Mouse (Mus musculus): ENCODE results near the gene Cpt1c. TPM values are rescaled to one million over a fixed set of nuclear protein-coding genes. Genes with fewer than 3 reads are reported as not detected.

Cpt1c gene
- polyA plus RNA-seq, 1 experiment from 2014 or later, result 56.0 TPM

- Histone ChIP-seq H3K4me2 (replicated peaks) (no peak overlapping the region), H3K27me3 (no peaks in the 10 kb centered on the region), H3K9me3 (no peaks in the 10 kb centered on the region), H3K4me3 (replicated peaks) (no peak overlapping the region), H3K9ac (replicated peaks) (no peak overlapping the region), H3K4me1 (replicated peaks) (no peaks in the 10 kb centered on the region), H3K36me3 (peaks cover 58% of the 10 kb centered on the region), H3K27ac (no peak overlapping the region)
- no peak for ATAC-seq
- 91% methylated on average over 8 of the region's 8 CpGs for WGBS
These were observed 15.4 kb downstream of the Cpt1c start for GRCm38 (mm10) chr7:44959281-44959680.

- ATAC-seq, result no peak
- H3K4me1 ChIP-seq (replicated peaks), result 0 out of 2 replicates have a peak, but pooled peaks cover under 1% of the 10 kb centered on the region
- 51% methylated on average over 7 of the region's 7 CpGs for WGBS
These were observed 16.4 kb downstream of the Cpt1c start for GRCm38 (mm10) chr7:44958208-44958607.

GRCm38 (mm10) chr7:44957183-44957835, 17.3 kb downstream of the Cpt1c start:
- Histone ChIP-seq H3K27ac (no peak overlapping the region), H3K27me3 (peaks cover 4% of the 10 kb centered on the region; the same call in 1 of the 2 replicates), H3K4me1 (replicated peaks) (peaks cover 9% of the 10 kb centered on the region), H3K36me3 (peaks cover 38% of the 10 kb centered on the region), H3K4me3 (replicated peaks) (no peak overlapping the region), H3K4me2 (replicated peaks) (no peak overlapping the region), H3K9me3 (no peaks in the 10 kb centered on the region), H3K9ac (replicated peaks) (0 out of 2 replicates have a peak overlapping the region, but pooled peaks have one; percentile 6)
- no peak for ATAC-seq
- 73% methylated on average over 20 of the region's 20 CpGs for WGBS

More at GRCm38 (mm10) chr7:44958208-44958607, 16.4 kb downstream of the Cpt1c start:
- no peak overlapping the region for H3K4me2 ChIP-seq (replicated peaks)
- H3K27me3 ChIP-seq, result no peaks in the 10 kb centered on the region
- peaks cover 47% of the 10 kb centered on the region for H3K36me3 ChIP-seq
- no peaks in the 10 kb centered on the region for H3K9me3 ChIP-seq
- H3K27ac ChIP-seq, result no peak overlapping the region
- no peak overlapping the region for H3K4me3 ChIP-seq (replicated peaks)
- H3K9ac ChIP-seq (replicated peaks), result no peak overlapping the region

- no peaks in the 10 kb centered on the region for H3K9me3 ChIP-seq
- WGBS, result 61% methylated on average over 6 of the region's 6 CpGs
- no peak for ATAC-seq
These were observed 18.4 kb downstream of the Cpt1c start for GRCm38 (mm10) chr7:44956266-44956665.

GRCm38 (mm10) chr7:44955628-44956027, 19.0 kb downstream of the Cpt1c start:
- H3K4me3 ChIP-seq (replicated peaks), result no peak overlapping the region
- peaks cover 21% of the 10 kb centered on the region for H3K27me3 ChIP-seq
- ATAC-seq, result no peak
- peaks cover 18% of the 10 kb centered on the region for H3K4me1 ChIP-seq (replicated peaks)
- no peak overlapping the region for H3K27ac ChIP-seq
- H3K36me3 ChIP-seq, result peaks cover 22% of the 10 kb centered on the region
- H3K4me2 ChIP-seq (replicated peaks), result no peak overlapping the region
- 51% methylated on average over 5 of the region's 5 CpGs for WGBS
- no peak overlapping the region for H3K9ac ChIP-seq (replicated peaks)
- no peaks in the 10 kb centered on the region for H3K9me3 ChIP-seq

More at GRCm38 (mm10) chr7:44956266-44956665, 18.4 kb downstream of the Cpt1c start:
- Histone ChIP-seq H3K4me3 (replicated peaks) (no peak overlapping the region), H3K4me1 (replicated peaks) (peaks cover 18% of the 10 kb centered on the region), H3K36me3 (peaks cover 28% of the 10 kb centered on the region), H3K27me3 (peaks cover 14% of the 10 kb centered on the region), H3K4me2 (replicated peaks) (no peak overlapping the region), H3K27ac (peak overlapping the region; percentile 19; the same call in 1 of the 2 replicates), H3K9ac (replicated peaks) (0 out of 2 replicates have a peak overlapping the region, but pooled peaks have one; percentile 19)

- no peak overlapping the region for H3K4me2 ChIP-seq (replicated peaks)
- peaks cover 33% of the 10 kb centered on the region for H3K27me3 ChIP-seq
- no peak overlapping the region for H3K4me3 ChIP-seq (replicated peaks)
- no peak for ATAC-seq
- H3K4me1 ChIP-seq (replicated peaks), result peaks cover 18% of the 10 kb centered on the region
- peaks cover 10% of the 10 kb centered on the region for H3K36me3 ChIP-seq
- H3K9ac ChIP-seq (replicated peaks), result no peak overlapping the region
- WGBS, result 81% methylated on average over 12 of the region's 12 CpGs
- no peak overlapping the region for H3K27ac ChIP-seq
- H3K9me3 ChIP-seq, result no peaks in the 10 kb centered on the region
These were observed 20.4 kb downstream of the Cpt1c start for GRCm38 (mm10) chr7:44954091-44954885.

GRCm38 (mm10) chr7:44953561-44953960, 21.1 kb downstream of the Cpt1c start:
- Histone ChIP-seq H3K36me3 (peaks cover 2% of the 10 kb centered on the region; the same call in 1 of the 2 replicates), H3K4me2 (replicated peaks) (no peak overlapping the region), H3K27ac (no peak overlapping the region), H3K4me1 (replicated peaks) (peaks cover 18% of the 10 kb centered on the region), H3K27me3 (peaks cover 33% of the 10 kb centered on the region), H3K9me3 (no peaks in the 10 kb centered on the region), H3K4me3 (replicated peaks) (no peak overlapping the region), H3K9ac (replicated peaks) (no peak overlapping the region)
- 56% methylated on average over 14 of the region's 14 CpGs for WGBS
- no peak for ATAC-seq

GRCm38 (mm10) chr7:44952611-44953306, 21.9 kb downstream of the Cpt1c start:
- Histone ChIP-seq H3K27me3 (peaks cover 33% of the 10 kb centered on the region), H3K4me3 (replicated peaks) (peak overlapping the region; percentile 47), H3K4me1 (replicated peaks) (peaks cover 18% of the 10 kb centered on the region), H3K4me2 (replicated peaks) (peak overlapping the region; percentile 74), H3K9ac (replicated peaks) (peak overlapping the region; percentile 62), H3K9me3 (no peaks in the 10 kb centered on the region), H3K27ac (peak overlapping the region; percentile 58; the same call in 1 of the 2 replicates), H3K36me3 (no peaks in the 10 kb centered on the region)
- peak; percentile 84 for ATAC-seq
- 6% methylated on average over 24 of the region's 24 CpGs for WGBS

GRCm38 (mm10) chr7:44951960-44952359, 22.7 kb downstream of the Cpt1c start:
- Histone ChIP-seq H3K4me2 (replicated peaks) (peak overlapping the region; percentile 74), H3K9ac (replicated peaks) (peak overlapping the region; percentile 62), H3K27me3 (peaks cover 38% of the 10 kb centered on the region), H3K4me3 (replicated peaks) (peak overlapping the region; percentile 47), H3K27ac (no peak overlapping the region), H3K9me3 (no peaks in the 10 kb centered on the region), H3K4me1 (replicated peaks) (peaks cover 18% of the 10 kb centered on the region), H3K36me3 (no peaks in the 10 kb centered on the region)
- WGBS, result 2% methylated on average over 10 of the region's 10 CpGs
- ATAC-seq, result peak; percentile 29

GRCm38 (mm10) chr7:44949922-44950321, 24.7 kb downstream of the Cpt1c start:
- H3K9me3 ChIP-seq, result no peaks in the 10 kb centered on the region
- H3K9ac ChIP-seq (replicated peaks), result no peak overlapping the region
- ATAC-seq, result no peak
- no peaks in the 10 kb centered on the region for H3K36me3 ChIP-seq
- H3K27ac ChIP-seq, result no peak overlapping the region
- H3K4me3 ChIP-seq (replicated peaks), result no peak overlapping the region
- H3K4me2 ChIP-seq (replicated peaks), result no peak overlapping the region
- WGBS, result 74% methylated on average over 6 of the region's 6 CpGs
- peaks cover 18% of the 10 kb centered on the region for H3K4me1 ChIP-seq (replicated peaks)
- H3K27me3 ChIP-seq, result peaks cover 38% of the 10 kb centered on the region

GRCm38 (mm10) chr7:44942904-44943303, 31.7 kb downstream of the Cpt1c start, which contains the start of gene Tsks:
Gene Tsks, plus strand, starts transcription at chr7:44943204.
- H3K4me1 ChIP-seq (replicated peaks), result no peaks in the 10 kb centered on the region
- H3K4me3 ChIP-seq (replicated peaks), result no peak within 1 kb of the TSS
- peaks cover 5% of the 10 kb centered on the region; the same call in 1 of the 2 replicates for H3K27me3 ChIP-seq
- no peak within 1 kb of the TSS for H3K27ac ChIP-seq
- no peak within 1 kb of the TSS for H3K9ac ChIP-seq (replicated peaks)
- H3K4me2 ChIP-seq (replicated peaks), result no peak within 1 kb of the TSS
- WGBS, result 81% methylated on average over 7 of the region's 7 CpGs
- no peak for ATAC-seq
- H3K36me3 ChIP-seq, result no peaks in the 10 kb centered on the region
- H3K9me3 ChIP-seq, result no peaks in the 10 kb centered on the region

All from midbrain, embryonic 13.5 days (tissue).